In the genomic region with DNA sequence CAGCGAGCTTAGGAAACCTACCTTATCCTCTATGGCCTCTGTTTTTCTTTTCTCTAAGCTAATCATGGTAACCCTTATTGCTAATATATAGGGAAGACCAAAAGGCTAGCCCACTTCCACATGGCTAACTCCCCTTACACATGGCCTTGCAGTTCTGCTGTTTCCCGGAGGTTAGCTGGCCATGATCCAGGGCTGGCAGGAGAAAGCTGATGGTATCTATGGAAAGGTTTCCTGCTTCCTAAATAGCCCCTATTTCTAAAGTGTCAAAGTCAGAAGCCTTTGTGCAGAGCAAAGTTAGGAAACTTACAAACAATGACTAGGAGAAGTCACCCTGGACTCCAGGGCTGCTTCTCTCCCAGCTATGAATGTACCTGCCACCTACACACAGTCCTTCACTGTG, we compare ENCODE assay signal across 12 mouse cellular contexts.
DNase-seq lines count a peak whose midpoint lies in the region; TF ChIP-seq lines count a peak whose summit lies in the region.
"Had no signal": no experiment of that assay in that cellular context is flagged by ENCODE, and none has a peak within 500 bp of the region (broad histone marks: within the 10 kb centered on the region; RNA-seq: fewer than 3 reads in every experiment).

No protein-coding gene starts in this region.

- no peaks in the 10 kb centered on the region for H3K36me3 ChIP-seq in kidney, adult 2 months (ENCODE audit: control insufficient read depth, insufficient read depth, low read length)
- H3K36me3 ChIP-seq: G1E had no signal

- 51% methylated on average over 2 of the region's 2 CpGs for WGBS in kidney, adult 2 months

- H3K4me3 ChIP-seq in kidney, adult 2 months (ENCODE audit: insufficient read depth, low read depth, low read length), result no peak overlapping the region
- H3K4me3 ChIP-seq: left cerebral cortex, adult 2 months had no signal

- intact Hi-C loops in left cerebral cortex, postnatal 4 days (cut with DNase I), result no loop called here

- H3K27me3 ChIP-seq in kidney, adult 2 months (replicated peaks; ENCODE audit: control insufficient read depth, insufficient read depth, low read length), result no peaks in the 10 kb centered on the region

- peak; percentile 57 for DNase-seq in adrenal gland, postnatal 10 days
- DNase-seq in adrenal gland, postnatal 4 days (ENCODE audit: low spot score in 2 of 2), result no peak
- peak; percentile 21 for DNase-seq in left cerebral cortex, postnatal 4 days
- DNase-seq in left cerebral cortex, adult 9 months (ENCODE audit: low spot score in 2 of 2), result no peak
- DNase-seq in kidney, adult 2 months, result peak; percentile 57
- peak; percentile 71 for DNase-seq in lung, postnatal 10 days
- DNase-seq in spleen, postnatal 10 days (ENCODE audit: low spot score in 2 of 2), result no peak
- DNase-seq in right cerebral cortex, adult 2 months (ENCODE audit: low spot score in 2 of 2), result no peak
- DNase-seq: cerebellum, adult 11-12 months; retina, postnatal 1 day had no signal

- no peak for TF ChIP-seq POLR2A in kidney, adult 2 months (IDR thresholded peaks at IDR 0.05; ENCODE audit: low read depth, low read length)

- H3K27ac ChIP-seq in kidney, adult 2 months (ENCODE audit: insufficient read depth, low read depth, low read length), result no peak overlapping the region
- H3K27ac ChIP-seq: left cerebral cortex, adult 2 months had no signal

- TF ChIP-seq CTCF in kidney, adult 2 months (conservative IDR thresholded peaks at IDR 0.05; ENCODE audit: insufficient read depth, insufficient read length, low read depth, low read length), result no peak

- peaks cover 34% of the 10 kb centered on the region for H3K4me1 ChIP-seq in kidney, adult 2 months (ENCODE audit: control insufficient read depth, insufficient read depth, low read length)

Comparison
In these comparisons a context has a peak if more than half of its experiments do, and no peak if none do; other contexts are left out.
1. DNase-seq: peak in adrenal gland, postnatal 10 days (single experiment), left cerebral cortex, postnatal 4 days (single experiment), kidney, adult 2 months (single experiment) and lung, postnatal 10 days (single experiment); none in adrenal gland, postnatal 4 days (0 of 2), left cerebral cortex, adult 9 months (0 of 2), spleen, postnatal 10 days (0 of 2) and right cerebral cortex, adult 2 months (0 of 2).